Mouse (Mus musculus) hindbrain, embryonic 14.5 days (tissue): ENCODE measurements around the gene Cops7b. TPM values are rescaled to one million over a fixed set of nuclear protein-coding genes. Genes with fewer than 3 reads are reported as not detected.

Experiments
- ATAC-seq: fragments of 200-750 bp; cut with Nextera tagmentation; 2 replicates; pipeline ENCODE4 v1.8.0; 2017; ENCODE audit warnings: moderate number of reproducible peaks, mild to moderate bottlenecking, moderate TSS enrichment, moderate library complexity; ENCODE audit not compliant: low FRiP score
- DNase-seq: peaks from one replicate; pipeline ENCODE4 v3.0.0-alpha.2; 2015; ENCODE audit warnings: low spot score
- H3K27ac ChIP-seq: fragments of 300-500 bp; sonication (generic); 2 replicates; pipeline ENCODE4 v1.5.1; 2014; ENCODE audit warnings: mild to moderate bottlenecking, moderate library complexity
- H3K27me3 ChIP-seq: fragments of 300-500 bp; sonication (generic); 2 replicates; pipeline ENCODE4 v1.6.1; 2014; ENCODE audit warnings: mild to moderate bottlenecking, low read length, mixed read lengths; ENCODE audit not compliant: control insufficient read depth, insufficient read depth
- H3K36me3 ChIP-seq: fragments of 300-500 bp; sonication (generic); replicated peaks from 2 replicates; pipeline ENCODE4 v1.6.1; 2014; ENCODE audit not compliant: control insufficient read depth, insufficient read depth
- H3K4me1 ChIP-seq: fragments of 300-500 bp; sonication (generic); replicated peaks from 2 replicates; pipeline ENCODE4 v1.6.1; 2014; ENCODE audit warnings: antibody characterized with exemption, low read length, mixed read lengths; ENCODE audit not compliant: control insufficient read depth, insufficient read depth
- H3K4me2 ChIP-seq: fragments of 300-500 bp; sonication (generic); replicated peaks from 2 replicates; pipeline ENCODE4 v1.6.1; 2014; ENCODE audit warnings: mild to moderate bottlenecking, moderate library complexity
- H3K4me3 ChIP-seq: fragments of 300-500 bp; sonication (generic); replicated peaks from 2 replicates; pipeline ENCODE4 v1.5.1; 2014; ENCODE audit warnings: mild to moderate bottlenecking, low read length
- H3K9ac ChIP-seq: fragments of 300-500 bp; sonication (generic); 2 replicates; pipeline ENCODE4 v1.6.1; 2014
- H3K9me3 ChIP-seq: fragments of 300-500 bp; sonication (generic); 2 replicates; pipeline ENCODE4 v1.6.1; 2016; ENCODE audit warnings: low read length; ENCODE audit not compliant: control insufficient read depth
- WGBS: fragments of 180-500 bp; shearing (Covaris S2); extraction: QIAGEN DNeasy Blood & Tissue Kit; methylation state at CpG from one replicate; pipeline ENCODE4 v1.1.7; 2014; 5-methylcytosine and 5-hydroxymethylcytosine counted together
- polyA plus RNA-seq: library from polyadenylated mRNA; unstranded; fragments of >200 nt; fragmentation: Nextera tagmentation; extraction: Ambion mirVana; gene quantifications from 2 replicates; pipeline ENCODE4 v1.2.1, GENCODE M21; 2014

Cops7b gene
- polyA plus RNA-seq, 1 experiment from 2014 or later = 50.5 TPM

DNA sequence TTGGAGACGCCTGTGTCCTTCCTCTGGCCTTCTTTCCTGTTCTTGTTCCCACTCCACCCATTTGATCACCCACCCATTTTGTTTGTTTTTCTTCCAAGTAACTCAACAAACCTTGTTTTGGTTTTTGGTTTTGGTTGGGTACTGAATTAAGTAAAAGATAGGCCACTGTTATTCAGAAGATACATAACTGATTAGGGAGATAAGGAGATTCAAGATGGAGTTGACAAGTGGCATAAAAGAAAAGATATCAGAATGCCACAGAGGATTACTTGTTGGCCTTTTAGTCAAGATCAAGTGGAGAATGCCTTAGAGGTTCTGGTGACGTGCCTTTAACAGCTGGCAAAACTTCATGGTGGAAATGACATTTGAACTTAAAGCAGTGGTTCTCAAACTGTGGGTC lies 1.0 kb downstream of the Cops7b start:
- Histone ChIP-seq H3K9me3 (no peaks in the 10 kb centered on the region), H3K36me3 (no peaks in the 10 kb centered on the region), H3K27ac (no peak overlapping the region), H3K4me1 (peaks cover 14% of the 10 kb centered on the region), H3K9ac (no peak overlapping the region), H3K27me3 (no peaks in the 10 kb centered on the region), H3K4me3 (no peak overlapping the region), H3K4me2 (no peak overlapping the region)
- ATAC-seq (no peak), DNase-seq (no peak)
- WGBS = 80% methylated on average over 2 of the region's 2 CpGs

DNA sequence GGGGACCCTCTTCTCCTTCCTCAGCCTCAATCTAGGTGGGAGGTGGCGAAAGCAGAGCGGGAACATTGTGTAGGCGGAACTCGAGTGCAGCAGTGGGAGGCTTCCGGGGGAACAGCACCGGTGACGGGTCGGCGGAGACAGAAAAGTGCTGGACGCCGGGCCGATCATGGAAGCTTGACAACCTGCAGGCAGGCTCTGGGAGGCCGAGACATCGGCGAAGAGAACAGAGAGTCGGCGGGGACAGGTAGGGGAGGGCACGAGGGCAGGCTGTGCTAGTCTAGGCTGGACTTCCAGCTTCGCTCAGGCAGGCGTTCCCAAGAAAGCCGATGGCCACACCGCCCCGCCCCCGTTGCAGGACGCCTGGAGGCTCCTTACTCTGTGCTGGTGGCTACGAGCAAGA lies 4.3 kb downstream of the Cops7b start:
- DNase-seq = peak; percentile 81
- Histone ChIP-seq H3K27ac (0 out of 2 replicates have a peak overlapping the region, but pooled peaks have one; percentile 2), H3K9me3 (no peaks in the 10 kb centered on the region), H3K9ac (peak overlapping the region; percentile 93), H3K27me3 (no peaks in the 10 kb centered on the region), H3K4me3 (peak overlapping the region; percentile 96), H3K4me1 (peaks cover 7% of the 10 kb centered on the region), H3K36me3 (peaks cover 23% of the 10 kb centered on the region), H3K4me2 (peak overlapping the region; percentile 77)
- WGBS = under 1% methylated on average over 26 of the region's 26 CpGs
- ATAC-seq = peak; percentile 26

- peaks cover 85% of the 10 kb centered on the region for H3K36me3 ChIP-seq
These were observed 11.8 kb downstream of the Cops7b start for GRCm38 (mm10) chr1:86594539-86594938.

GRCm38 (mm10) chr1:86595315-86595714 lies 12.6 kb downstream of the Cops7b start:
- Histone ChIP-seq H3K4me2 (no peak overlapping the region), H3K27me3 (no peaks in the 10 kb centered on the region), H3K27ac (no peak overlapping the region), H3K36me3 (peaks cover 86% of the 10 kb centered on the region), H3K9me3 (no peaks in the 10 kb centered on the region), H3K4me3 (no peak overlapping the region), H3K4me1 (no peaks in the 10 kb centered on the region), H3K9ac (no peak overlapping the region)
- DNase-seq (no peak), ATAC-seq (no peak)
- 91% methylated on average over 6 of the region's 6 CpGs for WGBS

More at GRCm38 (mm10) chr1:86594539-86594938, 11.8 kb downstream of the Cops7b start:
- Histone ChIP-seq H3K9me3 (no peaks in the 10 kb centered on the region), H3K27me3 (no peaks in the 10 kb centered on the region), H3K9ac (no peak overlapping the region), H3K4me1 (no peaks in the 10 kb centered on the region), H3K27ac (no peak overlapping the region), H3K4me2 (no peak overlapping the region), H3K4me3 (no peak overlapping the region)
- 93% methylated on average over 7 of the region's 7 CpGs for WGBS
- DNase-seq = no peak
- no peak for ATAC-seq

DNA sequence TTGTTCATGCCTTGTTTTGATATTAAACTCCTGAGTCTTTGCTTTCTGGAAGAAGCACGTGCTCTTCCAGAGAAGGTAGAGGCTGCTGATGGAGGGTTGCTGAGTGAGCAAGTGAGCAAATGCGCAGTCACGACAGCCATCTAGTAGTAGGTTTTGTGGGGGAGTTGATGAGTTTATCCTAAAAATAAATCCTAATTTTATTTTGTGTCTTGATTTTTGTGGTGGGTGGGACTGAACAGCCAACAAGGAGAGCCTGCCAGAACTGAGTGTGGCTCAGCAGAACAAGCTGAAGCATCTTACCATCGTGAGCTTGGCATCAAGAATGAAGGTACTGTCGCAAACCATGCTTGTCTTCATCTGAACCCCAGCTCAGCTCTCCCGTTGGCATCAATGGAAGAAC lies 13.8 kb downstream of the Cops7b start:
- peaks cover 86% of the 10 kb centered on the region for H3K36me3 ChIP-seq
- ATAC-seq = no peak
- H3K4me2 ChIP-seq = no peak overlapping the region
- H3K27me3 ChIP-seq = no peaks in the 10 kb centered on the region
- no peak overlapping the region for H3K9ac ChIP-seq
- no peak overlapping the region for H3K4me3 ChIP-seq
- no peak for DNase-seq
- no peak overlapping the region for H3K27ac ChIP-seq
- no peaks in the 10 kb centered on the region for H3K4me1 ChIP-seq
- no peaks in the 10 kb centered on the region for H3K9me3 ChIP-seq
- WGBS = 96% methylated on average over 6 of the region's 6 CpGs

- Histone ChIP-seq H3K27ac (no peak overlapping the region), H3K4me1 (no peaks in the 10 kb centered on the region), H3K27me3 (no peaks in the 10 kb centered on the region), H3K4me2 (no peak overlapping the region), H3K9me3 (no peaks in the 10 kb centered on the region), H3K4me3 (no peak overlapping the region), H3K9ac (no peak overlapping the region), H3K36me3 (peaks cover 88% of the 10 kb centered on the region)
- WGBS = 78% methylated on average over 3 of the region's 3 CpGs
- DNase-seq (peak; percentile 66), ATAC-seq (no peak)
These were observed 15.8 kb downstream of the Cops7b start for GRCm38 (mm10) chr1:86598516-86598915.

- no peaks in the 10 kb centered on the region for H3K9me3 ChIP-seq
- H3K27ac ChIP-seq = no peak overlapping the region
- no peak overlapping the region for H3K4me2 ChIP-seq
- no peaks in the 10 kb centered on the region for H3K27me3 ChIP-seq
- no peak overlapping the region for H3K4me3 ChIP-seq
- no peak overlapping the region for H3K9ac ChIP-seq
- no peak for ATAC-seq
- no peaks in the 10 kb centered on the region for H3K4me1 ChIP-seq
- no peak for DNase-seq
- WGBS = 92% methylated on average over 2 of the region's 2 CpGs
- peaks cover 93% of the 10 kb centered on the region for H3K36me3 ChIP-seq
These were observed 17.4 kb downstream of the Cops7b start for GRCm38 (mm10) chr1:86600117-86600516.

- WGBS = 77% methylated on average over 1 of the region's 1 CpGs
- ATAC-seq = no peak
- no peaks in the 10 kb centered on the region for H3K9me3 ChIP-seq
These were observed 28.2 kb downstream of the Cops7b start for GRCm38 (mm10) chr1:86610954-86611353.

DNA sequence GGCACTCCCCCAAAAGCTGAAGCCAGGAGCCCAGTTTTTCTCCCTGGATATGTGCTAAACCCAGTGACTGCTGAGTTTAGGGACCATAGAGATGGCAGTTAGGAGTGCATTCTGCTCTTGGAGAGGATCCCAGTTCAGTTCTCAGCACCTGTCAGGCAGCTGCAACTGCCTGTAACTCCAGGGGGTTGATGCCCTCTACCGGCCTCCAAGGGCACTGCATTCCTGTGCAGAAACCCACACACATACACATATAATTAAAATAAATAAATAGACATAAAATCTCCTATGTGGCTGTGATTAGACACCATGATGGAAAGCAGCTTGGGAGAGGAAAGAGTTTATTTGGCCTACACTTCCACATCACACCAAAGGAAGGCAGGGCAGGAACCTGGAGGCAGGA lies 29.4 kb downstream of the Cops7b start:
- H3K4me2 ChIP-seq = no peak overlapping the region

More at GRCm38 (mm10) chr1:86610954-86611353, 28.2 kb downstream of the Cops7b start:
- H3K4me3 ChIP-seq = no peak overlapping the region
- H3K9ac ChIP-seq = no peak overlapping the region
- DNase-seq = no peak
- peaks cover 47% of the 10 kb centered on the region for H3K36me3 ChIP-seq
- H3K27me3 ChIP-seq = no peaks in the 10 kb centered on the region
- H3K27ac ChIP-seq = no peak overlapping the region
- H3K4me1 ChIP-seq = no peaks in the 10 kb centered on the region
- H3K4me2 ChIP-seq = no peak overlapping the region

GRCm38 (mm10) chr1:86614269-86614668 lies 31.6 kb downstream of the Cops7b start:
- ATAC-seq (no peak), DNase-seq (peak; percentile 73)
- no peak overlapping the region for H3K4me2 ChIP-seq
- no peaks in the 10 kb centered on the region for H3K27me3 ChIP-seq
- H3K4me3 ChIP-seq = no peak overlapping the region
- no peak overlapping the region for H3K27ac ChIP-seq
- H3K9me3 ChIP-seq = no peaks in the 10 kb centered on the region
- H3K9ac ChIP-seq = no peak overlapping the region
- H3K36me3 ChIP-seq = peaks cover 18% of the 10 kb centered on the region
- no peaks in the 10 kb centered on the region for H3K4me1 ChIP-seq

More for the DNA sequence above, 29.4 kb downstream of the Cops7b start:
- 69% methylated on average over 1 of the region's 1 CpGs for WGBS
- no peak overlapping the region for H3K4me3 ChIP-seq
- peaks cover 37% of the 10 kb centered on the region for H3K36me3 ChIP-seq
- H3K27me3 ChIP-seq = no peaks in the 10 kb centered on the region
- H3K9ac ChIP-seq = no peak overlapping the region
- DNase-seq (no peak), ATAC-seq (no peak)
- H3K4me1 ChIP-seq = no peaks in the 10 kb centered on the region
- H3K9me3 ChIP-seq = no peaks in the 10 kb centered on the region
- no peak overlapping the region for H3K27ac ChIP-seq
